Mouse (Mus musculus) urinary bladder, adult 18-20 months (tissue): ENCODE data around the gene Zfp39.

ENCODE experiments used
- DNase-seq, 2 experiments: peaks; one replicate each; pipeline ENCODE4 v3.0.0; 2022; ENCODE audit warnings: low spot score in 2 of 2, mixed read lengths in 2 of 2

The Zfp39 gene

GRCm38 (mm10) chr11:58903511-58904409 lies at the start of gene Zfp39:
TSS of gene Zfp39 (minus strand) at chr11:58904225.
- peak; percentile 93 to 98 for DNase-seq

- DNase-seq, result no peak
Observed at GRCm38 (mm10) chr11:58953351-58954169, 49.5 kb upstream of the Zfp39 start.

DNA sequence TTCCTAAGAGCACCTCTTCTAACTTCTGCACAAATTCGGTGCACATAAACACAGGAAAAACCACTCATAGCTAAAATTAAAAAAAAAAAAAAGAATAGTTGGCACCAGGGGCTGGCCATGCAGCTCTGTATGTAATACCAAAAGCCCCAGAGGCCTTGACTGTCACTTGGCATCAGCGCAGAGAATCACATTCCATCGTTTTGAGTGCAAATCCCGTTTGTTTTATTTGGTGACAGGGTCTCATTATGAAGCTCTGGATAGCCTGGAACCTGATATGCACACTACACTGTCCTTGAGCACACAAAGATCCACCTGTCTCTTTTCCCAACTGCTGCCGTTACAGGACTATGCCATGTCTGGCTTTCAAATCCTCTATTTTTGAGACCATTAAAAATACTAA lies 47.2 kb upstream of the Zfp39 start:
- no peak for DNase-seq

GRCm38 (mm10) chr11:58949480-58950431 lies 45.7 kb upstream of the Zfp39 start:
- DNase-seq, result no peak

- peak in 1 of 2 experiments; percentile 44 for DNase-seq
Observed at GRCm38 (mm10) chr11:58948542-58949479, 44.8 kb upstream of the Zfp39 start, which contains the start of gene Hist3h2ba. TSS of gene Hist3h2ba (plus strand) at chr11:58948920.

GRCm38 (mm10) chr11:58947798-58948528 lies 43.9 kb upstream of the Zfp39 start:
- DNase-seq, result no peak

DNA sequence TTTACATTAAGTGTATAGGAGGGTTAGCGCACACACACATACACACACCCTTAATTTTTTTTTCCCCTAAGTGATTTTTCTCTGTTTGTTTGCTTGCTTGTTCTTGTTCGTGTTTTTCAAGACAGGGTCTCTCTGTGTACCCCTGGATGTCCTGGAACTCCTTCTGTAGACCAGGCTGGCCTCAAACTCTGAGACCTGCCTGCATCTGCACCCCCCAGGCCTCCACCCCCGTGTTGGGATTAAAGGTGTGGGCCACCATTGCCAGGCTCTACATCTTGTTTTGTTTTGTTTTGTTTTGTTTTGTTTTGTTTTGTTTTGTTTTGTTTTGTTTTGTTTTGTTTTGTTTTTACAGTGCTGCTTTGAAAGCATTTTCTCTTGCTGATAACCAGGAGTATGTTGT lies 43.3 kb upstream of the Zfp39 start:
- no peak for DNase-seq

GRCm38 (mm10) chr11:58944136-58944535 lies 40.1 kb upstream of the Zfp39 start:
- DNase-seq, result no peak

DNA sequence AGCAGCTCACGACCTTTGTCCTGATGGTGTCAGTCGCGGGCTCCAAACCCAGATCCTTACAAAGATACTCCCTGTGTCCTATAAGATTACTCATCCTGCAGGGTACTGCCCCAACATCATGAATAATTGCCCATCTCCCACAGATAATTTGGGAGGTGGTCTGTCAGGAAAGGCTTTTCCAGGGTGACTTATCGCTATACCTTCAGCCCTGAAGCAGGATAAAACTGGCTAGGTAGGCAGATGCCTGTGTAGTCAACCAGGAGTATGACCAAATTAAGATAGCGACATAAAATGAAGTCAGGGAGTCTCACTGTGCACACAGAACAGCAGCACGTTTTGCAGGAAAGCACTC lies 35.0 kb upstream of the Zfp39 start:
- DNase-seq, result no peak

- peak; percentile 86 to 89 for DNase-seq
Observed at GRCm38 (mm10) chr11:58938322-58939087, 34.5 kb upstream of the Zfp39 start, which contains the start of gene Rnf187. TSS of gene Rnf187 (minus strand) at chr11:58938916.

- no peak for DNase-seq
Observed at GRCm38 (mm10) chr11:58937909-58938308, 33.9 kb upstream of the Zfp39 start.

- DNase-seq, result no peak
Observed at GRCm38 (mm10) chr11:58931576-58931975, 27.6 kb upstream of the Zfp39 start.

DNA sequence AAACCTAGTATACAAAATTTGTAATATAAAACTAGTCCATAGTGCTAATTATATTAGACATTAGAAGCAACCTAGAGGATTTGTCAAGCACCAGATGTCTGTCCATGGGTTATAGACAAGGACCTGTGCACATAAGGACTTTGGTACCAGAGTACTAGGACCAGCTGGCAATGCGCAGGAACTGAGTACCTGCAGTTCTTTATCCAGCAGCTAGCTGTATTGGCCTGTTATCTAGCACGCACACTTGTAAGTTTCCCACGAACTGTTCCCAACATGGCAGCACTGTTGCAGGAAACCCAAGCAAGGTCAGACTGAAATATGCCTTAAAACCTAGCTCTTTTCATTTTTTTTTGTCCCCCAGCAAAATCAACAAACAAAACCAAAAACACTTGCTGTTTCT lies 26.2 kb upstream of the Zfp39 start:
- no peak for DNase-seq

GRCm38 (mm10) chr11:58929641-58930040 lies 25.6 kb upstream of the Zfp39 start:
- DNase-seq, result no peak

- DNase-seq, result no peak
Observed at GRCm38 (mm10) chr11:58929055-58929454, 25.0 kb upstream of the Zfp39 start.

DNA sequence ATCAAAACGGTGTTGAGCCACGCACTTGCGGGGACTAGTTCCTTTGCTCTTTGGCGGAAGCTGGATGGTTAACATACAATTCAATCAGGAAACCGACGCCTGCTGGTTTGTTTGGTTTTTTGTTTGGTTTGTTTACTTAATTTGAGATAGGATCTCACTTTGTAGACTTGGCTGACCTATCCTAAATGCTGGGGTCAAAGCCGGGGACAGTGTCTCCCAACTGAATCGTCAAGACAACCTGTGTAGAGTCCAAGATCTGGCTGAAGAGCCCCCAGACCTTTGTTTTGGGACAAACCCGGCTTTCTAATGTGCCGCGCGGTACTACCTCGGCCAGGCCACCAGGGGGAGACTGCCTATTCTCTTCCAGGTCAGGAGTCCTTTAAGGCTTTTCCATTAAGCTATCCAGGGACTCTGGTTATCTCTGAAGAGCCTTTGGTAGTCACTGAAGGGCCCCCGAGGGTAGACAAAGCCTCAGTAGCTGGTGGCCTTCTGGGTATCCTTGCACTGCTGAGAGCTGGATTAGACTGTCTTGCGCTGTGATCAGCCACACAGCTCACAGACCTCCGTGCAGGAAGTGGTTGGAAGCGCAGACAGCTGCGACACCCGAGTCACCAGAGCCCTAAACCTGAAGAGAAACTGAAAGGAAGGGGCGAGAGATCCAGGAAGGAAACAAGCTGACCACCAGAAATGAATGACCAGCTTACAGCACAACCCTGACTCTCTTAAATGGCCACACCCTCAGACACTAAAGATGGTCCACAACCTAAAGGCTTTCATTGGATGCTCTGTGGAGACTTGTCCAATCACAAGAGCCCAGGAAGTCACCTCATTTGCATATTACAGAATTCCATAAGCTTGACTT lies 24.0 kb upstream of the Zfp39 start:
- peak in 1 of 2 experiments; percentile 35 for DNase-seq

GRCm38 (mm10) chr11:58927053-58927452 lies 23.0 kb upstream of the Zfp39 start:
- DNase-seq, result no peak

DNA sequence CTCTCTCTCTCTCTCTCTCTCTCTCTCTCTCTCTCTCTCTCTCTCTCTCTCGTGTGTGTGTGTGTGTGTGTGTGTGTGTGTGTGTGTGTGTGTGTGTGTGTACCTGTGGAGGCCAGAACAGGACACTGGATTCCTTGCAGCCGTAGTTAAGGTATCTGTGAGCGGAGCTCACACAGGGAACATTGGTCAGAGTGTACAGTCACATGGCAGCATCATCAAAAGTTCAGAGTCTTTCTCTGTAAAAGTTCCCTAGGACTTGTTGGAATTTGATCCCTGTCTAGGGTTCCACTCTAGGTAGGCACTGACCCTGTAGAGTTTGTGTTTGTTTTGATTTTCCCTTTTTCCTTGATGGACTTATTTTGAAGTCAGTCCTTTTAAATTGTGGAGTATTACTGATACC lies 22.6 kb upstream of the Zfp39 start:
- no peak for DNase-seq
